Mouse (Mus musculus) liver, embryonic 11.5 days (tissue): ENCODE measurements at regions not wholly inside any gene's neighbourhood (a gene's known extent, or its start where the extent isn't known, plus 50 kb on each side); places are given as distances from the start of the nearest gene placed in this dataset.
A peak's percentile ranks its signal among the peaks of the same experiment; 100 is the strongest.

Experiments used
- ATAC-seq: fragments of 200-750 bp; cut with Nextera tagmentation; replicated peaks from 2 replicates; pipeline ENCODE4 v1.8.0; 2017; ENCODE audit warnings: moderate number of reproducible peaks, mild to moderate bottlenecking, moderate TSS enrichment, moderate library complexity; ENCODE audit not compliant: low FRiP score
- DNase-seq: peaks from one replicate; pipeline ENCODE4 v3.0.0-alpha.2; 2017; ENCODE audit warnings: low spot score
- H3K27ac ChIP-seq: fragments of 300-500 bp; sonication (generic); 2 replicates; pipeline ENCODE4 v1.5.1; 2014; ENCODE audit warnings: mild to moderate bottlenecking, low read depth, low read length, control low read depth
- H3K27me3 ChIP-seq: fragments of 300-500 bp; sonication (generic); replicated peaks from 2 replicates; pipeline ENCODE4 v1.6.1; 2014; ENCODE audit warnings: low read length, mixed read lengths; ENCODE audit not compliant: control insufficient read depth, insufficient read depth
- H3K36me3 ChIP-seq: fragments of 300-500 bp; sonication (generic); 2 replicates; pipeline ENCODE4 v1.6.1; 2014; ENCODE audit warnings: mild to moderate bottlenecking, low read length, moderate library complexity, mixed read lengths; ENCODE audit not compliant: control insufficient read depth, insufficient read depth
- H3K4me1 ChIP-seq: fragments of 300-500 bp; sonication (generic); replicated peaks from 2 replicates; pipeline ENCODE4 v1.6.1; 2014; ENCODE audit warnings: low read length, mixed read lengths; ENCODE audit not compliant: control insufficient read depth, insufficient read depth
- H3K4me2 ChIP-seq: fragments of 300-500 bp; sonication (generic); 2 replicates; pipeline ENCODE4 v1.6.1; 2014; ENCODE audit warnings: mild to moderate bottlenecking, control low read depth, moderate library complexity
- H3K4me3 ChIP-seq: fragments of 300-500 bp; sonication (generic); 2 replicates; pipeline ENCODE4 v1.5.1; 2014; ENCODE audit warnings: low read depth, low read length, control low read depth
- H3K9ac ChIP-seq: fragments of 300-500 bp; sonication (generic); 2 replicates; pipeline ENCODE4 v1.6.1; 2014; ENCODE audit warnings: low read depth, low read length, control low read depth
- H3K9me3 ChIP-seq: fragments of 300-500 bp; sonication (generic); 2 replicates; pipeline ENCODE4 v1.6.1; 2016; ENCODE audit warnings: low read length, inconsistent platforms, mixed read lengths; ENCODE audit not compliant: control insufficient read depth
- WGBS: fragments of 180-500 bp; shearing (Covaris S2); extraction: QIAGEN DNeasy Blood & Tissue Kit; methylation state at CpG from one replicate; pipeline ENCODE4 v1.1.7; 2014; 5-methylcytosine and 5-hydroxymethylcytosine counted together

DNA sequence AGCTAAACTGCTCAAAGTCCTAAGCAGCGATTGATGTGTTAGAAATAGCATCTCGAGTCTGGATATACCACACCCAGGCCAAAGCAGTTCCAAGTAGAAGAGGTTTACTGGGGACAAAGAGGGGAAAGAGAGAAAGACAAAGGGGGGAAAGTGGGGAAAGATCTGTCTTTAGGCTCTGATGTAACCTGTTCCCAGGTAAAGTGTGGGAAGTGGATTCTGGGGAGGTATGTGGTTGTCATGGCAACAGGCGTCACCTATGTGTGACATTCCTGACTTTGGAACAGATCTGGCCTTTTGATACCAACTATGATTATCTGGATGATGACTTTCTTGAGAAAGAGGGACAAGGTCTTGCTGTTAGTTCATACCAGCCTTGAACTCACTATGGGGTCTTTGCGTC is 97.4 kb upstream of the Mark1 start:
- H3K9me3 ChIP-seq, result no peaks in the 10 kb centered on the region
- no peaks in the 10 kb centered on the region for H3K4me1 ChIP-seq
- no peak overlapping the region for H3K9ac ChIP-seq
- no peak for ATAC-seq
- peaks cover 3% of the 10 kb centered on the region for H3K27me3 ChIP-seq
- no peak overlapping the region for H3K4me3 ChIP-seq
- H3K36me3 ChIP-seq, result no peaks in the 10 kb centered on the region
- no peak overlapping the region for H3K27ac ChIP-seq
- WGBS, result 78% methylated on average over 4 of the region's 4 CpGs
- DNase-seq, result no peak
- no peak overlapping the region for H3K4me2 ChIP-seq

DNA sequence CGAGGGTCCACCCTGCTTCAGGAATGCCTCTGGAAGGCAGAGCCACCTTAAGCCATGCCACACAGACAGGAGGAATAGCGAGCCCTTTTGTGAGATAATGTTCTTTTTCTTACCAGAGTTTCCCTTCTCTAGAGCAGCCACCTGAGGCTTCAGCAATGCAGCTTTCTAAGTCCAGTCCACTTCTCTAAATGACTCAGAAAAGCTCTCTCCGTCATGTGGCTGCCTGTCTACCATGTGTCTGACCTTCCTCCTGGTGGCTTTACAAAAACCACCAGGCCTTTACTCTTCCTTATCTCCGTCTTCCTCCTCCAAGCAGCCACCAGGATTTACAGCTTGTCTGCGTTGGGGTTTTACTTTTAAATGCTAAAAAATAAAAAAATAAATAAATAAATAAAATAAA is 93.4 kb upstream of the Mark1 start:
- Histone ChIP-seq H3K36me3 (no peaks in the 10 kb centered on the region), H3K9ac (no peak overlapping the region), H3K4me3 (no peak overlapping the region), H3K27ac (no peak overlapping the region), H3K4me2 (no peak overlapping the region), H3K9me3 (no peaks in the 10 kb centered on the region), H3K27me3 (peaks cover under 1% of the 10 kb centered on the region; the same call in 1 of the 2 replicates), H3K4me1 (no peaks in the 10 kb centered on the region)
- ATAC-seq (no peak), DNase-seq (no peak)
- WGBS, result 75% methylated on average over 5 of the region's 5 CpGs

- no peaks in the 10 kb centered on the region for H3K36me3 ChIP-seq
- H3K4me3 ChIP-seq, result no peak overlapping the region
- 0 out of 2 replicates have a peak overlapping the region, but pooled peaks have one; percentile 11 for H3K4me2 ChIP-seq
- H3K9ac ChIP-seq, result no peak overlapping the region
- H3K4me1 ChIP-seq, result no peaks in the 10 kb centered on the region
- DNase-seq (no peak), ATAC-seq (no peak; the same call in 1 of the 2 replicates)
- H3K27me3 ChIP-seq, result no peaks in the 10 kb centered on the region
- H3K9me3 ChIP-seq, result no peaks in the 10 kb centered on the region
- H3K27ac ChIP-seq, result no peak overlapping the region
- WGBS, result 37% methylated on average over 21 of the region's 21 CpGs
These were observed 92.6 kb upstream of the Mark1 start for GRCm38 (mm10) chr1:185091816-185092558.

- Histone ChIP-seq H3K4me2 (no peak overlapping the region), H3K4me1 (no peaks in the 10 kb centered on the region), H3K9ac (no peak overlapping the region), H3K36me3 (no peaks in the 10 kb centered on the region), H3K27me3 (no peaks in the 10 kb centered on the region), H3K27ac (no peak overlapping the region), H3K9me3 (no peaks in the 10 kb centered on the region), H3K4me3 (no peak overlapping the region)
- 84% methylated on average over 2 of the region's 2 CpGs for WGBS
- ATAC-seq (no peak), DNase-seq (no peak)
These were observed 89.8 kb upstream of the Mark1 start for GRCm38 (mm10) chr1:185089196-185089595.

GRCm38 (mm10) chr1:185083191-185083590 is 83.8 kb upstream of the Mark1 start:
- Histone ChIP-seq H3K27me3 (no peaks in the 10 kb centered on the region), H3K4me1 (no peaks in the 10 kb centered on the region), H3K9ac (no peak overlapping the region), H3K4me2 (no peak overlapping the region), H3K36me3 (no peaks in the 10 kb centered on the region), H3K4me3 (no peak overlapping the region), H3K27ac (no peak overlapping the region), H3K9me3 (no peaks in the 10 kb centered on the region)
- no peak for ATAC-seq
- DNase-seq, result no peak
- 65% methylated on average over 5 of the region's 5 CpGs for WGBS

- ATAC-seq (no peak), DNase-seq (no peak)
- H3K27me3 ChIP-seq, result no peaks in the 10 kb centered on the region
- no peaks in the 10 kb centered on the region for H3K9me3 ChIP-seq
- H3K27ac ChIP-seq, result no peak overlapping the region
- no peaks in the 10 kb centered on the region for H3K4me1 ChIP-seq
- 41% methylated on average over 3 of the region's 3 CpGs for WGBS
- no peak overlapping the region for H3K4me2 ChIP-seq
- no peaks in the 10 kb centered on the region for H3K36me3 ChIP-seq
- no peak overlapping the region for H3K9ac ChIP-seq
- no peak overlapping the region for H3K4me3 ChIP-seq
These were observed 80.7 kb upstream of the Mark1 start for GRCm38 (mm10) chr1:185080118-185080517.

DNA sequence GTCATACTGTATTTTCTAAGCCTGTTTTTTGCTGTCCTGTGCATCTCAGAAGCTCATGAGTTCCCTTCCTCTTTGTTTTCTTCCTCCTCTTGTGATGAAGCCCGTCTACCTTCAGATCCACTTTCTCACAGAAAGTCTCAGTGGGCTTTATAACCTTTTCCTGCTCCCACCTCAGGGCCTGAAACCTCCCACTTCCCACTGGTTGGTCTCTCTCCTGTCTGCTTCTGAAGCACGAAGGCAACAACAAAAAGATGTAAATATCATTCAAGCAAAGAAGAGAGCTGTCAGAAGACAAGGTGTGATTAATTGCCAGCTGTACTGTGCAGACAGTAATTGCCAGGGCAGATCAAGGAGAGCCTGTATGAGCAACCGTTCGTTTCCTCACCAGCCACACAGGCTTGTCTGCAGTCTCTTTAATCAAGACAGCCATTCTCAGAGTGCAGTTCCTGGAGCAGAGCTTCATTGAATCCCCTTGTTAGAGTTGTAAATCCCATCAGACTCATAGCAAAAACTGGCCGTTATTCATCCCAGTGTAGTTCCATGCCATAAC is 80.0 kb upstream of the Mark1 start:
- 50% methylated on average over 5 of the region's 5 CpGs for WGBS
- ATAC-seq (no peak), DNase-seq (no peak)
- Histone ChIP-seq H3K9ac (no peak overlapping the region), H3K4me1 (no peaks in the 10 kb centered on the region), H3K36me3 (no peaks in the 10 kb centered on the region), H3K27ac (no peak overlapping the region), H3K27me3 (no peaks in the 10 kb centered on the region), H3K4me2 (no peak overlapping the region), H3K9me3 (no peaks in the 10 kb centered on the region), H3K4me3 (no peak overlapping the region)

DNA sequence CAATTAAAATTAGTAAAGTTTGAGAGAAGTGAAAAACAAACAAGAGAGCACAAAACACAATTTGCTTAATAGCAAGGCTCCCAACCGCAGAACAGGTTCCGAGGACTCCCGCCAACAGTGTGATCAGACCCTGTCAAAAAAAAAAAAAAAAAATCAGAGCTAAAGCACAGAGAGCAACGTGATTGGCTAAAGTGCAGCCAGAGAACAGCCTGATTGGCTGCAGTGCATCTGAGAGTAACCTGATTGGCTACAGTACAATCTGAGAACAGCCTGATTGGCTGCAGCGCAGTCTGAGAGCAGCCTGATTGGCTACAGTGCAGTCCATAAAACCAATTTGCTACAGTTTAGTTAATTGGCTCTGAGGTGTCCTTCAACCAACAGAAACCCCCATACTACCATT is 74.6 kb upstream of the Mark1 start:
- no peaks in the 10 kb centered on the region for H3K36me3 ChIP-seq
- no peak overlapping the region for H3K4me3 ChIP-seq
- ATAC-seq (no peak), DNase-seq (no peak)
- H3K27me3 ChIP-seq, result no peaks in the 10 kb centered on the region
- WGBS, result 83% methylated on average over 5 of the region's 5 CpGs
- H3K4me1 ChIP-seq, result no peaks in the 10 kb centered on the region
- no peaks in the 10 kb centered on the region for H3K9me3 ChIP-seq
- no peak overlapping the region for H3K9ac ChIP-seq
- no peak overlapping the region for H3K27ac ChIP-seq
- H3K4me2 ChIP-seq, result no peak overlapping the region

DNA sequence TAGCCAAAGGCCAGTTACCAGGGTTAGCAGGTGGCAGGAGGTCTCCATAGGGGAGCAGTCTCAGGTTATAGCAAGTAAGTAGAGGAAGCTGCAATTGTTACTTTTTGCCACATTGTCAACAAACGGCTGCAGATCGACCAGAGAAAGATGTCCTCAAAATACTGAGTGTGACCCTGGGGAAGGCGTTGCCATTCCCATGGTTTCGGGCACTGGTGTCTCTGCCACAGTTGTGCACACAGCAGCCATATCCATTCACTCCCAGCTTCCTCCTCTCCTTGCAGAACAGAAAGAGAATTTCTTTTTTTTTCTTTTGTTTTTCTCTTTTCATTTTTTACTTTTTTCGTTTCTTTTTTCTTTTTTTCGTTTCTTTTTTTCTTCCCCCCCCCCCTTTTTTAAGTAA is 73.4 kb upstream of the Mark1 start:
- DNase-seq, result no peak
- Histone ChIP-seq H3K36me3 (no peaks in the 10 kb centered on the region), H3K9me3 (no peaks in the 10 kb centered on the region), H3K27me3 (no peaks in the 10 kb centered on the region), H3K4me2 (no peak overlapping the region), H3K4me3 (no peak overlapping the region), H3K9ac (no peak overlapping the region), H3K27ac (no peak overlapping the region), H3K4me1 (no peaks in the 10 kb centered on the region)
- 74% methylated on average over 6 of the region's 6 CpGs for WGBS
- no peak for ATAC-seq
